Mouse (Mus musculus) intestine, embryonic 14.5 days (tissue): ENCODE measurements around the gene Sacm1l. TPM values are rescaled to one million over a fixed set of nuclear protein-coding genes. Genes with fewer than 3 reads are reported as not detected.
A peak's percentile ranks its signal among the peaks of the same experiment; 100 is the strongest.

Experiments used
- ATAC-seq: fragments of 200-750 bp; cut with Nextera tagmentation; replicated peaks from 2 replicates; pipeline ENCODE4 v1.8.0; 2017; ENCODE audit warnings: low read depth, moderate number of reproducible peaks, moderate TSS enrichment, moderate library complexity; ENCODE audit not compliant: low FRiP score, low TSS enrichment
- DNase-seq: peaks from one replicate; pipeline ENCODE4 v3.0.0-alpha.2; 2018; ENCODE audit warnings: low spot score
- H3K27ac ChIP-seq: fragments of 300-500 bp; sonication (generic); 2 replicates; pipeline ENCODE4 v1.5.1; 2014; ENCODE audit warnings: low read depth, mild to moderate bottlenecking, control low read depth
- H3K27me3 ChIP-seq: fragments of 300-500 bp; sonication (generic); replicated peaks from 2 replicates; pipeline ENCODE4 v1.6.1; 2014; ENCODE audit warnings: low read length, control low read depth; ENCODE audit not compliant: control insufficient read depth, insufficient read depth
- H3K36me3 ChIP-seq: fragments of 300-500 bp; sonication (generic); 2 replicates; pipeline ENCODE4 v1.6.1; 2014; ENCODE audit warnings: low read length, control low read depth; ENCODE audit not compliant: control insufficient read depth, insufficient read depth
- H3K4me1 ChIP-seq: fragments of 300-500 bp; sonication (generic); replicated peaks from 2 replicates; pipeline ENCODE4 v1.6.1; 2014; ENCODE audit warnings: low read length, control low read depth, mixed read lengths; ENCODE audit not compliant: control insufficient read depth, insufficient read depth
- H3K4me2 ChIP-seq: fragments of 300-500 bp; sonication (generic); 2 replicates; pipeline ENCODE4 v1.6.1; 2014; ENCODE audit warnings: low read length
- H3K4me3 ChIP-seq: fragments of 300-500 bp; sonication (generic); 2 replicates; pipeline ENCODE4 v1.5.1; 2014; ENCODE audit warnings: low read depth, low read length, control low read depth, mixed read lengths
- H3K9ac ChIP-seq: fragments of 300-500 bp; sonication (generic); 2 replicates; pipeline ENCODE4 v1.6.1; 2014; ENCODE audit warnings: mild to moderate bottlenecking, low read length
- H3K9me3 ChIP-seq: fragments of 300-500 bp; sonication (generic); 2 replicates; pipeline ENCODE4 v1.6.1; 2016; ENCODE audit warnings: low read length, control low read depth; ENCODE audit not compliant: control insufficient read depth
- WGBS: fragments of 180-500 bp; shearing (Covaris S2); extraction: QIAGEN DNeasy Blood & Tissue Kit; methylation state at CpG from one replicate; pipeline ENCODE4 v1.1.7; 2014; 5-methylcytosine and 5-hydroxymethylcytosine counted together
- polyA plus RNA-seq: library from polyadenylated mRNA; unstranded; fragments of >200 nt; fragmentation: Nextera tagmentation; extraction: Ambion mirVana; gene quantifications from 2 replicates; pipeline ENCODE4 v1.2.1, GENCODE M21; 2014

The Sacm1l gene
- 51.0 and 55.8 TPM in 2 replicates for polyA plus RNA-seq

DNA sequence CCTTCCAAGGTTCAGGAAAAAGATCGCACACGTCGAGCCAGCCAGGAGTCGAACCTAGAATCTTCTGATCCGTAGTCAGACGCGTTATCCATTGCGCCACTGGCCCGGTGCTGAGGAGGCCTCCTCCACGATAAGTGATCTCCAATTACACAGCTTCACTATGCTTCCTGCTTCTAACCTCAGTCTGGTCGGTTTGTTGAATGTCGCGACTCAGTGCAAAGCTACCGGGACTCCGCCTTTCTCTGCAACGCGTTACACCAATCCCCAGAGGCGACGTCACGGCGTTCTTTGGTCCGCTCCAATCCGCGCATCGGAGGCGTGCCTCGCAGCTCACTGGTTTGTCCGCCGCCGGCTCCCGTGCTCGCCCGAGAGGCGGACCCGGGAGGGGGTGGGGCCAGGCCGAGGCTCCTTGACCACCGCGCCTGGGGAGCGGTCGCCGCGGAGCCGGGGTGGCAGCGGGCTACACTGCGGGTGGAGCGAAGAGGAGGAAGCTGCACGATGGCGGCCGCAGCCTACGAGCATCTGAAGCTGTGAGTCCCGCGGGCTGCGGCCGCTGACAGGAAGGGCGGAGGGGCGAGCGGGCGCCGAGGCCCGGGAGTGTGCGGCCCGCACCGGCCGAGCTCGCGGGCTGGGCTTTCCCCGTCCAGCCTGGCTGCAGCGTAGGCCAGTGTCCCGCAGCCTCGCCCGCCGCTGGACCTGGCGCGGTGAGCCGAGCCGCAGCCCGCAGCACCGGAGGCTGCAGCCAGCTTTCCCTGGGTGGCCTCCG, at the start of gene Sacm1l:
Gene Sacm1l, plus strand, starts transcription at position 368 of the 766 bp plus-strand sequence.
- Histone ChIP-seq H3K4me3 (peak within 1 kb of the TSS; percentile 84), H3K4me2 (peak within 1 kb of the TSS; percentile 83)

DNA sequence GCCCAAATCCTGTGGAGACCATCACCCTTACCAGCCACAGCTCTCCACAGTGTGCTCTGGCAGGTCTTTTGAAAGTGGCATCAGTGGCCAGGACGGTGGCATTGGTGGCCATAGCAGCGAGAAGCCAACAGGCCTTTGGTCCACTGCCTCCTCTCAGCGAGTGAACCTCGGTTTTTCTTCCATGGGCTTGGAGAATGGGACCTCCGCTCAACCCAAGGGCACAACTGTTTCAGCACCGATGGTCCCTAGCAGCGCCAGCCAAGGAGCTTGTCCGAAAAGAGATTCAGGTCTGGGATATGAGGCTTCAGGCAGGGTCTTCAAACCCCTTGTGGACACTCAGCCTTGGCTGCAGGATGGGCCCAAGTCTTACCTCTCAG, 49.7 kb upstream of the Sacm1l start:
- peak overlapping the region; percentile 97 for H3K4me2 ChIP-seq
- H3K27ac ChIP-seq, result no peak overlapping the region
- 88% methylated on average over 8 of the region's 8 CpGs for WGBS

More for the DNA sequence above, at the start of gene Sacm1l:
- DNase-seq (peak; percentile 100), ATAC-seq (peak; percentile 99)
- WGBS, result under 1% methylated on average over 71 of the region's 79 CpGs
- Histone ChIP-seq H3K9ac (peak within 1 kb of the TSS; percentile 93), H3K27ac (peak within 1 kb of the TSS; percentile 95), H3K9me3 (no peaks in the 10 kb centered on the region), H3K27me3 (no peaks in the 10 kb centered on the region), H3K4me1 (peaks cover 24% of the 10 kb centered on the region), H3K36me3 (no peaks in the 10 kb centered on the region)

DNA sequence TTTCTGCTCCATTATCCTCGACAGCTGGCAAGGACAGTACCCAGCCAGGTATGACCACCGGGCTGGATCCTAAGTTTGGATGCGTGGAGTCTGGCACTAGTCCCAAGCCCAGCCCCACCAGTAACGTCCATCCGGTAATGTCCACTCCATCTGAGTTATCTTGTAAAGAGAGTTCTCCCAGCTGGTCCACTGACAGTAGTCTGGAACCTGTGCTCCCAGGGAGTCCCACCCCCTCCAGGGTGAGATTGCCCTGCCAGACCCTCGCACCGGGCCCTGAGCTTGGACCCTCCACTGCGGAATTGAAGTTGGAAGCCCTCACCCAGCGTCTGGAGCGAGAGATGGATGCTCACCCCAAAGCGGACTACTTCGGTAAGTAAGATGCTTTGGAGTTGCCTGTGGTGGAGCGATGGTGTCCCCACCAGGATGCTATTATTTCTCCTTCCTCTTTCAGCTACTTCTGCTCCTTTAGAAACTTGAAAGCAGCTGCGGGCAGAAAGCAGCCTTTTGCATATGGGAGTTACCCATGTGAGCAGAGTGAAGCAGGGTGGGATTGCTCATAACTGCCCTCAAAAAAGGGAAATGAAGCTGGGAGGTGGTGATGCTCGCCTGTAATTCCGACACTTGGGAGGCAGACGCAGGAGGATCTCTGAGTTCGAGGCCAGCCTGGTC, 49.2 kb upstream of the Sacm1l start:
- WGBS, result 60% methylated on average over 18 of the region's 18 CpGs
- Histone ChIP-seq H3K27me3 (no peaks in the 10 kb centered on the region), H3K9ac (peak overlapping the region; percentile 75), H3K4me1 (peaks cover 50% of the 10 kb centered on the region), H3K4me2 (peak overlapping the region; percentile 97), H3K9me3 (no peaks in the 10 kb centered on the region), H3K36me3 (peaks cover 31% of the 10 kb centered on the region), H3K27ac (no peak overlapping the region), H3K4me3 (peak overlapping the region; percentile 83)
- DNase-seq, result no peak
- ATAC-seq, result no peak

More for the DNA sequence above, 49.7 kb upstream of the Sacm1l start:
- Histone ChIP-seq H3K27me3 (no peaks in the 10 kb centered on the region), H3K9me3 (no peaks in the 10 kb centered on the region), H3K4me1 (peaks cover 50% of the 10 kb centered on the region), H3K9ac (peak overlapping the region; percentile 75), H3K4me3 (peak overlapping the region; percentile 83), H3K36me3 (peaks cover 27% of the 10 kb centered on the region)
- DNase-seq (no peak), ATAC-seq (no peak)

DNA sequence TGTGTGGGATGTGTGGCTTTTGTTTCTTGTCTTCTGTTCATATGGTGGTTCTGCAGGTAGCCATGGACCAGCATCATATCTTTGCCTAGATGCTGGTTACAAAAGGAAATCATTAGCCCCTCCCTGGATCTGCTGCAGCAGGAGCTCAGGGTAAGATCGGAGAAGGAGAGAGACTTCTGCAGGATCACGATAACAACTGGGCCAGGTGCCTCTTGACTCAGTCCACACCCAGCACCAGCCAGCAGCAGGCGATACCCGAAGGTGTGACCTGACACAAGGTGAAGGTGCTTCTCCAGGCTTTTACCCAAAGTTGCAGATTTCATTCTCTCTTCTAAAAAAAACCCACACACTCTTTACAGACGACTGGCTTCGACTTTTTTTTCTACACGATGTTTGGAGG, 48.4 kb upstream of the Sacm1l start:
- peaks cover 56% of the 10 kb centered on the region for H3K4me1 ChIP-seq
- no peak for ATAC-seq
- H3K27ac ChIP-seq, result no peak overlapping the region
- DNase-seq, result no peak
- 47% methylated on average over 7 of the region's 7 CpGs for WGBS
- H3K4me3 ChIP-seq, result peak overlapping the region; percentile 83
- peak overlapping the region; percentile 20; the same call in 1 of the 2 replicates for H3K9ac ChIP-seq
- H3K36me3 ChIP-seq, result peaks cover 38% of the 10 kb centered on the region
- H3K27me3 ChIP-seq, result no peaks in the 10 kb centered on the region
- no peaks in the 10 kb centered on the region for H3K9me3 ChIP-seq
- H3K4me2 ChIP-seq, result peak overlapping the region; percentile 97

DNA sequence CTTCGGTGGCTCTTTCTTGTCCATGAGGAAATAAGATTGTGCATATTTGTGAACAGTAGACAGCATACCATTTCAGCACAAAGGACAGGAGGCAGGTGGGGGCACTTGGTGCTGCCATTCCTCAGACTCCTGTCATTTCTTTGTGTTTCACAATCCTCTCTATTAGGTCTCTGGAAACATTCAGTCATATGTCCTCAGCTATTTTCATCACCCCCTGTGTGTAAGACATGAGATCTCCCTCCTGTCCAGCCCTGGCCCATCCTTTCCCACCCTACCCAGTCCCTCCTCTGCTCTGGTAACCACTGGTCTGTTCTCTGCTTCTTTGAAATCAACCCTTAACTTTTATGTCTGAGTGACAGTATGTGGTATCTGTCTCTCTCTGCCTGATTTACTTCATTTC, 46.0 kb upstream of the Sacm1l start:
- H3K36me3 ChIP-seq, result peaks cover 58% of the 10 kb centered on the region
- WGBS, result 91% methylated on average over 1 of the region's 1 CpGs
- H3K9ac ChIP-seq, result no peak overlapping the region
- H3K27ac ChIP-seq, result no peak overlapping the region
- ATAC-seq (no peak), DNase-seq (no peak)
- no peak overlapping the region for H3K4me3 ChIP-seq
- no peaks in the 10 kb centered on the region for H3K27me3 ChIP-seq
- H3K4me2 ChIP-seq, result peak overlapping the region; percentile 97; the same call in 1 of the 2 replicates
- peaks cover 66% of the 10 kb centered on the region for H3K4me1 ChIP-seq
- H3K9me3 ChIP-seq, result no peaks in the 10 kb centered on the region

DNA sequence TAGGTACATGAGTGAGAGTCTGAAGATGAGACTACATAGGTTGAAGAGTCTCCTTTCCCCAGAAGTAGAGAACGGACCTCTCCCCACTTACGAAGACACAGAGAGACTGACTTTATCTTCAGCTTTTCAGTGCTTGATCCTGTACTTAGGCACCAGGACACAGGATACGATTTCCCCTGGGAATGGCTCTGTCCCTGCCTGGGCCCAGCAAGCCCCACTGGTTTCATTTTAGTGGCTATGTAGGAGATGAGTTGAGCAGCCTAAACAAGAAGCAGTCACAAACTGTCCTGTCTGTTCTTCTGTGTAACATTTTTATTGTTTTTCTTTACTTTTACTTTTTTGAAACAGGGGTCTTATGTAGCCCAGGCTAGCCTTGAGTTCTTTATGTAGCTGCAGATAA, 44.7 kb upstream of the Sacm1l start:
- WGBS, result 92% methylated on average over 3 of the region's 3 CpGs
- Histone ChIP-seq H3K4me2 (no peak overlapping the region), H3K36me3 (peaks cover 58% of the 10 kb centered on the region), H3K9ac (no peak overlapping the region), H3K4me3 (no peak overlapping the region), H3K4me1 (peaks cover 67% of the 10 kb centered on the region), H3K27me3 (no peaks in the 10 kb centered on the region), H3K9me3 (no peaks in the 10 kb centered on the region), H3K27ac (no peak overlapping the region)
- DNase-seq, result no peak
- no peak for ATAC-seq

DNA sequence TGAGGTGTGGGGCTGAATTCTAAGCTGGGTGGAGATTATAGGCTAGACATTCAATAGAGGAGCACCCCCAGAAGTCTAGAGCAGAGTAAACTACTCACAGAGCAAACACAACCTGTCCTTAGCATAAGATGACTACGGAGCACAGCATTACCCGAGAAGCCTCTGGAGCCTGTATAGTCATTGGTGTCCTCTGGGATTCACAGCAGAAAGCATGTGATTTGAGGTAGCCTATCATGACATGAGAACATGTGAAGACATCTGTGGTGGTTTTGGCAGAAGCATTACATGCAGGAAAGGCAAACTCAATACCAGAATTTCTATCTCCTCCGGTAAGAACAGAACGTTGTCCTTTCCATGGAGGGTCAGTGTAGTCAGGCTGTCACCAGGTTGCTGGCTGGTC, 44.0 kb upstream of the Sacm1l start:
- H3K27ac ChIP-seq, result no peak overlapping the region
- WGBS, result 90% methylated on average over 4 of the region's 4 CpGs
- H3K9ac ChIP-seq, result no peak overlapping the region
- DNase-seq, result no peak
- peaks cover 66% of the 10 kb centered on the region for H3K4me1 ChIP-seq
- H3K4me3 ChIP-seq, result no peak overlapping the region
- H3K9me3 ChIP-seq, result no peaks in the 10 kb centered on the region
- no peaks in the 10 kb centered on the region for H3K27me3 ChIP-seq
- H3K4me2 ChIP-seq, result no peak overlapping the region
- H3K36me3 ChIP-seq, result peaks cover 55% of the 10 kb centered on the region
- no peak for ATAC-seq

DNA sequence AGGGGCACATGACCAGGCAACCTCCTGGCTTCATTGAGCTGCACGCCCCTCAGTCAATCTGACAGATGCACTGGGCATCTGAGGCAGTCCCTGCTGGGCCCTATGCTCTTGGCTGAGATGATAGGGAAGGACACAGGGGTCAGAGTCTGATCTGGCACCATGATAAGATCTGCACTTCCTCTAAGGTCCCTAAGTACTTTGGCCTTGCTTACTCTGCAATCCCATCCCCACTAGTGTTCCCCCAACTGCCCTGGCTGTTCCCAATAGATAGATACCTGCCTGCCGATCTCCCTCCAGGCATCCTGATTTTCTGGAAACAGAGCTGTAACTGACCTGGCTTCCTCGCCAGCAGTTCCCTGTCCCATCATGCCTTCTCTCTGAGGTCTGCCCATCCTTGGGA, 42.9 kb upstream of the Sacm1l start:
- H3K27ac ChIP-seq, result no peak overlapping the region
- ATAC-seq (no peak), DNase-seq (no peak)
- H3K4me3 ChIP-seq, result no peak overlapping the region
- 61% methylated on average over 3 of the region's 3 CpGs for WGBS
- peaks cover 50% of the 10 kb centered on the region for H3K36me3 ChIP-seq
- H3K27me3 ChIP-seq, result no peaks in the 10 kb centered on the region
- H3K4me2 ChIP-seq, result no peak overlapping the region
- peaks cover 65% of the 10 kb centered on the region for H3K4me1 ChIP-seq
- no peak overlapping the region for H3K9ac ChIP-seq
- no peaks in the 10 kb centered on the region for H3K9me3 ChIP-seq
